Comparison of ENCODE assay signal across 20 mouse cellular contexts in the genomic region with DNA sequence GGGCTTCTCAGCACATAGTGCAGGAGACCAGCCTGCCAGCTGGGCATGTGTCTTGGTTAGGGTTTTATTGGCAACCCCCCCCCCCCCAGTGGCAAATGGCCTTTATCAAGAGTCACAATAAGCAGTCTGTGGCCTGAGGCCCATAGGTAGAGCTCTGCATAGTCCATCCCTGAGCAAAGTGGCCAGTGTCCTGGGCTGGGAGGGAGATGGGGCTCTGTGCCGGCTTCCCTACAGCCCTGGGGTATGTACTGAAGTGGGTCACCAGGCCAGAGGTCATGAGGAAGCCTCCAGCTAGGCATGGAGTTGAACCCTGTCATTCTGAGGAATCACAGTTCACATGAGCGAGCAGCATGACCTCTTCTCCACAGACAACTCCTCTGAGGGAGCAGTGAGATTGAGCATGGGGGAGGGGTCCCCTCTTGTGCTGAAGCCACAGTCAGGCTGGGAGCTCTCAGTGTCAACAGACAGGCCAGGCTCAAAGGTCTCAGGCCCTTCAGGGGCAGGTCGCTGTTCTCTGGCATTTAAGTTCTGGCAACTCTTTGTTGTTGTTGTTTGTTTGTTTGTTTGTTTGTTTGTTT.
DNase-seq lines count a peak whose midpoint lies in the region; ATAC-seq and TF ChIP-seq lines count a peak whose summit lies in the region.
"Had no signal": no experiment of that assay in that cellular context is flagged by ENCODE, and none has a peak within 500 bp of the region (broad histone marks: within the 10 kb centered on the region; RNA-seq: fewer than 3 reads in every experiment).

No protein-coding gene starts in this region.

- TF ChIP-seq CTCF in kidney, adult 2 months (conservative IDR thresholded peaks at IDR 0.05; ENCODE audit: insufficient read depth, insufficient read length, low read depth, low read length) = no peak

- H3K4me2 ChIP-seq in lung, embryonic 15.5 days = no peak overlapping the region
- H3K4me2 ChIP-seq in liver, embryonic 12.5 days = no peak overlapping the region
- H3K4me2 ChIP-seq: heart, embryonic 12.5 days; neural tube, embryonic 15.5 days had no signal

- peak; percentile 1 for DNase-seq in kidney, adult 2 months
- no peak for DNase-seq in kidney, postnatal 25 days
- DNase-seq in lung, postnatal 25 days (ENCODE audit: low spot score) = no peak
- DNase-seq in yolk sac, embryonic 10.5 days (ENCODE audit: low spot score) = peak; percentile 70
- DNase-seq in MN1 (ENCODE audit: low spot score) = no peak
- DNase-seq: adrenal gland, adult 2 months; cerebellum, adult 18-20 months; cerebellum, postnatal 25 days; gastrocnemius, postnatal 25 days; heart, adult 18-20 months; heart, postnatal 10 days; kidney, postnatal 4 days had no signal

- H3K27me3 ChIP-seq in kidney, adult 2 months (replicated peaks; ENCODE audit: control insufficient read depth, insufficient read depth, low read length) = no peaks in the 10 kb centered on the region
- H3K27me3 ChIP-seq in lung, embryonic 15.5 days = no peaks in the 10 kb centered on the region
- no peaks in the 10 kb centered on the region; the same call in 1 of the 2 replicates for H3K27me3 ChIP-seq in liver, embryonic 12.5 days (replicated peaks)
- H3K27me3 ChIP-seq: heart, embryonic 12.5 days; neural tube, embryonic 15.5 days; Patski had no signal

- H3K4me1 ChIP-seq in kidney, adult 2 months (ENCODE audit: control insufficient read depth, insufficient read depth, low read length) = no peaks in the 10 kb centered on the region
- no peaks in the 10 kb centered on the region for H3K4me1 ChIP-seq in lung, embryonic 15.5 days
- peaks cover 6% of the 10 kb centered on the region; the same call in 1 of the 2 replicates for H3K4me1 ChIP-seq in liver, embryonic 12.5 days
- H3K4me1 ChIP-seq: neural tube, embryonic 15.5 days had no signal

- no peaks in the 10 kb centered on the region for H3K9me3 ChIP-seq in lung, embryonic 15.5 days
- no peaks in the 10 kb centered on the region for H3K9me3 ChIP-seq in liver, embryonic 12.5 days (replicated peaks)
- H3K9me3 ChIP-seq: forebrain, embryonic 10.5 days; heart, embryonic 12.5 days; neural tube, embryonic 15.5 days had no signal

- peak; percentile 52; the same call in 1 of the 2 replicates for ATAC-seq in lung, embryonic 15.5 days (ENCODE audit: borderline replicate concordance, extremely low read depth, low FRiP score, low TSS enrichment)
- ATAC-seq in liver, embryonic 12.5 days = peak; percentile 30; the same call in 1 of the 2 replicates
- ATAC-seq: forebrain, embryonic 16.5 days; Patski had no signal

- WGBS in kidney, adult 2 months = 68% methylated on average over 3 of the region's 3 CpGs
- WGBS in lung, embryonic 15.5 days = 38% methylated on average over 3 of the region's 3 CpGs
- 62% methylated on average over 3 of the region's 3 CpGs for WGBS in liver, embryonic 12.5 days (ENCODE audit: insufficient replicate concordance)

- TF ChIP-seq POLR2A in kidney, adult 2 months (IDR thresholded peaks at IDR 0.05; ENCODE audit: low read depth, low read length) = no peak

- no peak overlapping the region for H3K4me3 ChIP-seq in kidney, adult 2 months (ENCODE audit: insufficient read depth, low read depth, low read length)
- H3K4me3 ChIP-seq in lung, embryonic 15.5 days = no peak overlapping the region
- no peak overlapping the region for H3K4me3 ChIP-seq in liver, embryonic 12.5 days
- H3K4me3 ChIP-seq: forebrain, embryonic 10.5 days; heart, embryonic 12.5 days; neural tube, embryonic 15.5 days had no signal

- no peaks in the 10 kb centered on the region for H3K36me3 ChIP-seq in kidney, adult 2 months (ENCODE audit: control insufficient read depth, insufficient read depth, low read length)
- no peaks in the 10 kb centered on the region for H3K36me3 ChIP-seq in lung, embryonic 15.5 days
- no peaks in the 10 kb centered on the region for H3K36me3 ChIP-seq in liver, embryonic 12.5 days
- H3K36me3 ChIP-seq: forebrain, embryonic 10.5 days; heart, embryonic 12.5 days; neural tube, embryonic 15.5 days had no signal

- H3K9ac ChIP-seq in lung, embryonic 15.5 days = no peak overlapping the region
- no peak overlapping the region for H3K9ac ChIP-seq in liver, embryonic 12.5 days
- H3K9ac ChIP-seq: heart, embryonic 12.5 days; neural tube, embryonic 15.5 days had no signal

- H3K27ac ChIP-seq in kidney, adult 2 months (ENCODE audit: insufficient read depth, low read depth, low read length) = no peak overlapping the region
- H3K27ac ChIP-seq in lung, embryonic 15.5 days = no peak overlapping the region
- no peak overlapping the region for H3K27ac ChIP-seq in liver, embryonic 12.5 days
- H3K27ac ChIP-seq: forebrain, embryonic 10.5 days; macrophage; neural tube, embryonic 15.5 days had no signal

Comparison
In these comparisons a context has a peak if more than half of its experiments do, and no peak if none do; other contexts are left out.
1. DNase-seq: peak in kidney, adult 2 months (single experiment) and yolk sac, embryonic 10.5 days (single experiment); none in kidney, postnatal 25 days (0 of 2), lung, postnatal 25 days (single experiment) and MN1 (single experiment).